Mouse (Mus musculus): ENCODE measurements at regions not wholly inside any gene's neighbourhood (a gene's known extent, or its start where the extent isn't known, plus 50 kb on each side); places are given as distances from the start of the nearest gene placed in this dataset.

DNA sequence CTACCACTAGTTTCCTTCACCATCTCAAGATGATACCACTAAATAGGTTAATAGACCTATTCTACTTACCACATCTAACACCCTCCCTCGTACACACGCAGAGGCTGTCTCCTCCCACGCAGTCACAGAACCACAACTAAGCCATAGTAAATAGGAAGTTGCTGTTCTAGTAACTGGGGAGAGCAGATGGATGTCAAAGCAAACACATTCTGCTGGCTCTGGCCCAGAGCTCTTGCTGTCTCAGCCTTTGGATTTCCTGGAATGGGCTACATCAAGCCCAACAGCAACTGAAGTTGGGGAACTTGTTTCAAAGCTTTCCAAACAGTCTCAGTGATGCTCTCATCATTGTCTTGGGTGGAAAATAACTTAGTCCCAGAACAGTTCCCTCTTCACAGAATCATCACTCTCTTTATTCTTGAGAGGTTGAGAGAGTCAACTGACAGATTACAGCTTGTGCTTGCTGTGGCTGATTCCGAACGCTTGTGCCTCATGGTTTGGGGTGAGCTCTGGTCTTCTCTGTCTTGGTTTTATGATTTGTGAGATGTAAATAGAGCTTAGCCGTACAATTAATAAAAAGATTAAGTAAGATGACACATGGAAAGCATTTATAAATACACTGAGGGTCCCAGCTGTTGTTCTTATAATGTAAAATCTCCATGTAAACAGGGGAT, 538.5 kb upstream of the Klf4 start:
- DNase-seq (ENCODE audit: low read depth, low spot score), result no peak

- DNase-seq (ENCODE audit: low read depth, low spot score), result no peak
Observed at GRCm38 (mm10) chr4:56068859-56069258, 536.6 kb upstream of the Klf4 start.

DNA sequence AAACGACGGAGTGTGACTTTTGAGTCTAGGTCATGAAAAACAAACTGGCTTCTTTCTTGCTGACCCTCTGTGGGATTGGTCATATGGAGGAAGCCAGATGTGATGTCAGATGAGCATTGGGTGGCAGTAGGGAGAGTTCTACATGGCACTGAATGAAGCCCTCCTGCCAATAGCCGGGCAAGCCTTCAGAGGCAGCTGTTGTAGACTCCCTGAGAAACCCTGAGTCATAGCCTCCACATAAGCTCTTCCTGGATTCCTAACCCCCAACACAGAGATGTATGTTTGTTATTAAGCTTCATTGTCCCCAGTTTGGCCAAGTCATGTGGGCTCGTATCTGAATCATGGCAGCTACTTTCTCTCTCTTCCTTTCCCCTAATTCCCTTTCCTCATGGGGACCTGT, 532.4 kb upstream of the Klf4 start:
- DNase-seq (ENCODE audit: low read depth, low spot score), result no peak

DNA sequence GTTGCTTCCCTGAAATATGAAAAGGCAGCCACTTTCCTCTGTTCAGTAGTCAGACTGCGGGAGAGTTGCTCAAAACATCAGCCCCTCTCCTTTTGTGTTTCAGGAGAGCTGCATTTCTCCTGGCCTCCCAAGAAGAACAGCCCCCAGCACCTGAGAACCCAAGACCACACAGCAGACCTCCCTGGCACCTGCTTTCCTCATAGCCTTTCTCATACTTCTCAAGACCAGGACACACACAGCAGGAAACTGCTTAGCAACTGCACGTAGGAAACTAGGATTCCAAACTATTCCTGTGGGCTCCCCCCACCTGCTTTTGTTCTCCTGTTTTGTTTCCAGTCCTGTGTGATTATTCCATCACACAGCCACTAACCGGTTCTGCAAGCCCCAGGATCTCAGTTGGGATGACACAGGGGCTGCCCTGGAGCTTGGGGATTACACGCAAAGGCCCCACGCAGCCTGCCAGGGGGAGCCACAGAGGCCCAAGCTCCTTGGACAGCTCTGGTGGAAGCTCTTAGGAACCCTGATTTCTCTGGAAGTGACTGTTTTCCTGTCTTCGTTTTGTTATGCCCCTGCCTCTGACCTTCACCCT, 519.6 kb upstream of the Klf4 start:
- DNase-seq (ENCODE audit: low read depth, low spot score), result no peak

GRCm38 (mm10) chr4:56039327-56039726, 507.1 kb upstream of the Klf4 start:
- DNase-seq (ENCODE audit: low read depth, low spot score), result no peak

DNA sequence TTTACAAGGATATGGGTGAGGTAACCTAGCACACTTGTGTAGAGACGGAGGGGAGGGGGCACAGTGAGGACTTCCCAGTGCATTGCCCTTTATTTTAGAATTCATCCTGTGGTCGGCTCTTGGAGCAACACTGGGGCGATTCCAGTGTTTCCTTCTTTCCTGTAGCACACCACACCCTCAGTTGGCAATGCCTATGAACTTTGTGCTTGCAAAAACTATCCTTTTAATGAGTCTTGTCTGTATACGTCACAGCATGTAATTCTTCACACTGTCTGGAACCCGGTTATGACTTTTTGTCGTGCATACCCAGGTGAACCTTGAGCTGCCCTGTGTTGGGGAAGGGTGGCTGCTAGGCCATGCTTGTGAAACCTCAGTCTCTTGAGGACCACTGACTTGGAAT, 504.1 kb upstream of the Klf4 start:
- DNase-seq (ENCODE audit: low read depth, low spot score), result no peak

DNA sequence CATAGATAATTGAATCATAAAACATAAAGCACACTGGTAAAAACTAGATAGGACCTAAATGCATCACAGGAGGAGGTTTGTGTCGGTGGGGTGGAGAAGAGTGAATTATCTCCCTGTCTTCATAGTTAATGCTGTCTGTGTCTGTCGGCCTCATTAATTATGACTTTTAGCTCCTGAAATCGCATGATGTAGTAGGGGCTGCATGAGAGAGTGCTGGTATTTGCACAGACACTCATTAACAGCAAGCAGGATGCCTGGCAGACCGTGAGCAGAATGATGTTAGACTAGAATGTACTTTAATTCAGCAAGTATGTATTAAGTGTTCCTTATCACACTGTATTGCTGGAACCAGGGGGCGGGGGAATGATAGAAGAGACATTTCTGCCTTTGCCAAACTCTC, 503.3 kb upstream of the Klf4 start:
- DNase-seq (ENCODE audit: low read depth, low spot score), result no peak

GRCm38 (mm10) chr4:56028441-56028840, 496.2 kb upstream of the Klf4 start:
- DNase-seq (ENCODE audit: low read depth, low spot score), result no peak

- no peak for DNase-seq (ENCODE audit: low read depth, low spot score)
Observed at GRCm38 (mm10) chr4:56027258-56027657, 495.0 kb upstream of the Klf4 start.

DNA sequence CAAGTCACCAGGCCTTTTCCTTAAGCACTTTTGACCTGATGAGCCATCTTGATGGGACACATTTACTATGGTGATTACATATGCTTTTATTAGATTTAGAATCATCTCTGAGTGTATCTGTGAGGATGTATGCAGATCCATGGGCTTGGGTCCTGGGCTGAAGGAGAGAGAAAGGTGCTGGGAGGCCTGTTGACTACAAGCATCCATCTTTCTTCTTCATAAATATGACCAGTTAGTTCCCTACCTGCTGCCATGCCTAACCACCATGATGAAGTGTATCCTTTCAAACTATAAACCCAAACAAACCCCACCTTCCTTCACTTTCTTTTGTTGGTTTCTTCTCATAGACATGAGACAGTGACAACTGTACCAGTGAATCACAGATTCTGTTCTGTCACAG, 492.2 kb upstream of the Klf4 start:
- DNase-seq (ENCODE audit: low read depth, low spot score), result no peak

DNA sequence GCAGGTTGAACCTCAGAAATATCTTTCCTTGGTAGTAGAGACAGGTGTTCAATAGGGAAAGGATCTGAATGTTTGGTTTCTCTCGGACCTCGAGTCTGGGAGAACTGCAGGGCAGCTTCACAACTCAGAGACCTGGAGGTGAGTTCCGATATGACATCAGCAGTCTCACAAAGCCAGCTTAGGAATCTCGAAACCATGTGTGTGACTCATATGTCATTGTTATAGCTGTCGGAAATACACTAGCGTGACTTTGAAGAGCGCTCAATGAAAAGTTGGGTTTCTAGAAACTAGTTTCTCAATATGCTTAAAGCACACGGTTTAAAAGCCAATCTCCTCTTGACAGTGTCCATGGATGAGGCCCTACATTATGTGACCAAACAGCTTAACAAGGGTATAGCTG, 485.9 kb upstream of the Klf4 start:
- no peak for DNase-seq (ENCODE audit: low read depth, low spot score)

GRCm38 (mm10) chr4:56015481-56015880, 483.2 kb upstream of the Klf4 start:
- no peak for DNase-seq (ENCODE audit: low read depth, low spot score)

- DNase-seq (ENCODE audit: low read depth, low spot score), result no peak
Observed at GRCm38 (mm10) chr4:56008287-56008686, 476.0 kb upstream of the Klf4 start.

DNA sequence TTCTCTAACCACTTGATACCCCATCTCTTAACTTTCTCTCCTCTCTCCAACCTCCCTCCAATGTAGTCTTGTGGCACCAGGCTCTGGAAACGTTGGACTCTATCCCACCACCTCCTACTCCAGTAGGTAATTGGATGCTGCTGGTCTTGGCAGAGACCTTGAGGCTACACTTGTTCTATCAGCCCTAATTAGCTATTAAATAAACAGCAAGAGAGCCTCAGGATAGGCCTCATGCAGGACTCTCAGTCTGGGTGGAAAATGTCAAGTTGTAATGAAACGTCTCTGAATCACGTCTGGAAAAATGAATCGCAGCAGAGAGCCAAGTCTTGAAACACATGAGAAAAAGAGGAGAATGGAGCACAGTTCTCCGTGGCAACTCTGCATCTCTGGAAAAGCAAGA, 472.0 kb upstream of the Klf4 start:
- no peak for DNase-seq (ENCODE audit: low read depth, low spot score)

DNA sequence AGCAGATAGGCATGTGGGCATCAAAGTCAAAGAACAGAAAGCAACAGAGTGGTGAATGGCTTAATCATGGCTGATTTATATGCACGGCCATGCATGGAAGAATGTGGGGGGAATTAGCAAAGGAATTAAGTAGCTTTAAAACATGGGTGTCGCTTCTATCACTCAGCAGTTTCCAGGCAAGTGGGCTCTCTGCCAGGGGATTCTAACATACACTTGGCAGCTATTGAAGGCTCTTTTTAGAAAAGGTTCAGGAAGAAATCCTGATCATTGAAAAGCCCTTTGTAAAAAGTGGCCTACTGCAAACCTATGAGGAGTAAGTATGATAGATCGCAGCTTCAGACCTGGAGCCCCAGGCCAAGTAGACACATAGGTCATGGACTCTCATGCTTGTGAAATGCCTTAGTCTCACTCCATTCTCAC, 469.1 kb upstream of the Klf4 start:
- DNase-seq (ENCODE audit: low read depth, low spot score), result no peak

DNA sequence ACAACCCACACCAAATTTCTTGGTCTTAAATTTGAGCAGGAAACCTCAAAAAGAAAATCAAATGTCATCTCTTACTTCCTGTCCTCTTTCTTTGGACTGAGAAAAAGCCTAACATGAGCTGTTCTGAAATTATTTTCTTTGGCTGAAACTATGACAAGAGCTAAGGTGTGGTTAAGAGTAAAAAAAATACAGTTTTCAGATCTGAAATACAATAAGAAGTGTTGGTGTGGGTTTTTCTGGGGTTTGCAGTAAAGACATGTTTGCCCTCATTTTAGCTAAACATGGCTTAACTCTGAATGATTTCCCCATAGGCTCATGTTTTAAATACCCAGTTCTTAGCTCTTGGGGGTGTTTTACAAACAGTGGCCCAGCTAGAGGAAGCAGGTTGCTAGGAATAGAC, 451.8 kb upstream of the Klf4 start:
- no peak for DNase-seq (ENCODE audit: low read depth, low spot score)

DNA sequence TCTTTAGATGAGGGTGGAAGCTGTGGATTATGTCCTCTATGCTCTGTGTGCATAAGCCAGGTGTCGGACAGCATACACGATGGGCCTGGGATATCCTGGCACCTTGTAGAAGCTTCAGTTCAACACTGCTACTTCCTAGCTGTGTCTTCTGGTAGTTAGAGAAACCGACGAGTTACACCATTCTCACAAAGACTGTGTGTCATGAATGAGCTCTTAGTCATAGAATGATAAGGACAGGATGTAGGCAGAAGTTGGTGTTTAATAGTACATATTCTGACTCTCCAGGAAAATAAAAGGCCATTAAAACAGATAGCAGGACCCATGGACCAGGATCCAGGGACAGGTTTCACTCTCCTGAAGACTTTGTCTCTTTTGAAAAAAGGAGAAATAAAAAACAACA, 446.3 kb upstream of the Klf4 start:
- DNase-seq (ENCODE audit: low read depth, low spot score), result no peak

DNA sequence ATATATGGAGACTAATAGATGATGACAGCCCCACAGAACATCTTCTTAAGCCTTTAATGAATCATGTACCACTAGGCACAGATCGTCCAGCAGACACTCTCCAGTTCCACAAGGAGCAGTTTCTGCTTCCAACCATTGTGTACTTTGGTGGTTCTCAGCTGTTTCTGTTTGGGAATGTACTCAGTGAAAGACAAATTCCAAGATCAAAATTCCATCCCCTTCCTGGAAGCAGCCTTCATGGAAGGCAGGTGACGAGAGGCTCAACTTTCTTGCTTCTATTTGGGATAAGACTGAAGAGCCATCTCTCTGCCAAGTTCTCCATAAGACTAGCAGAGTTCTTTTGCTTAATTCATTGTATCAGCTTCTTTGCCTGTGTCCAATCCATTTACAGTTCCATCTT, 444.0 kb upstream of the Klf4 start:
- DNase-seq (ENCODE audit: low read depth, low spot score), result no peak

DNA sequence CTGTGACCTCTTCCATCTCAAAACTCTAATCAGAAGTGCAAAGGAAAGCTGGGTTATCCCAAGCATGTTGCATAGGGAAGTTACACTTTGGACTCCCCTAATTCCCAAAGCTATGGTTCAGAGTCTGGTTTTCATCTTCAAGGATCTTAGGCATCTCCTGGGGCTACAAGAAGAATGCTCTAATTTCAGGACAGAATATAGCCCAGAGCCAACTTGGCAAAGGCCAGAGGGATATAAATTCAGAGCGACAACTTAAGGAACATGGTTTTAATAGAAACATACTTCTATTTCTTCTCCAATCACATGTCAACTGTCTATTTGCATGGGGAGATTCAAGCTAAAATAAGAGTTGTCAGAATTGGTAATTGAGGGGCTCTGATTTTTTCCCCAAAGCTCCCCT, 441.4 kb upstream of the Klf4 start:
- no peak for DNase-seq (ENCODE audit: low read depth, low spot score)

DNA sequence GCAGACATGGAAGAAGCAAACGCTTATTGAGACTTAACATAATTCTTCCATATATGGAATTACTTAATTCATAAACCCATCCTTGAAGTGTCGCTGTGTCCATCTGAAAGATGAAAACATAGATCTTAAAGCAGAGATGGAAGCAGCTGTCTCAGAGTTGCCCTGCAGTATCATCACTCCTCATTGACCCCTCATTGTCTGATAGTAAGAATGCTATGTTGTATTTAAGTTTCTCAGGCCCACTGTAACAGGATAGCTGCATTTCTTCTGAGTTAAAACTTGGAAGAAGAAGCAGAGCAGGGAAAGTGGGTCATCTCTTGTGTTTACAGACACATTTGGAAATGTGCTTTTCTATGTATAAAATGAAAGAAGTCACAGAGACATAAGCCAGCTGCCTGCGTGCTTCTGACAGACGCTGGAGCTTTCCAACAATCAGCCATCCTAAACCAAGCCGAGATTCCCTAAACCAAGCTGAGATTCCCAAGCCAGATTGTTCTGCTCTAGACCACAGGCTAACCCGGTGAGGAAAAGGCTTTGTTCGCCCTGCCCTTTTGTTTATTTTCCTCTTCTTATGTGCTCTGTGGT, 440.1 kb upstream of the Klf4 start:
- no peak for DNase-seq (ENCODE audit: low read depth, low spot score)

DNA sequence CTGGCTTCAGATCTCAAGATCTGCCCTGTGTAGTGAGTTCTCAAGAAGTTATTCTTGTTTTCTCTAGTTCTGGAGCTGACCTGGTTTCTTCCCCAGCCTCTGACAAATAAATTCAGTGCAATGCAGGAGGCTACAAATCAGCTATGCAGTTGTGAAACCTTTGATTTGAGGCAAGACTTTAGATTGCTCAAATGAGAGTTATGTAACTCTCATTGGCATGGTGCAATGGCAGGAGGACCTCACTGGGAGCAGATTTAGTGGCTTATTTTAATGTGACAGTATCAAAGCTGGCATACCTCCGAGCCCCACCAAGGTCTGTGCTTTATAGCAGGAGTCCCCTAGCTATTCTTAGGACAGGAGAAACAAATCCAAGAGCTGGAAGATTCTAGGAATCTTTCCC, 427.8 kb upstream of the Klf4 start:
- no peak for DNase-seq (ENCODE audit: low read depth, low spot score)

DNA sequence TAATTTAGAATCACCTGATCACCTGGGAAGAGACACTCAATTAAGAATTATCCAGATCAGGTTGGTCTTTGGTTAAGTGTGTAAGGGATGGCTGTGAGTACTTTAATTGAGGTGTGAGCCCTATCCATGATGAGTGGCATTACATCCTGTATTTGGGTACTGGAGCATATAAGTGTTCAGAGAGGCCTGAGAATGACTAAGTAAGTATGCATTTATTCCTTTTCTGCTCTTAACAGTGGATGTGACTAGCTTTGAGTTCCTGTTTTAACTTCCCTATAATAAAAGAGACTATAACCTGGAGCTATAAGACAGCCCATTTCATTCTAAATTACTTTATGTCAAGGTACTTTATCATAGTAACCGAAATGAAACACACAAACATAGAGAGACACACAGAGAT, 421.4 kb upstream of the Klf4 start:
- DNase-seq (ENCODE audit: low read depth, low spot score), result no peak

GRCm38 (mm10) chr4:55952220-55952619, 420.0 kb upstream of the Klf4 start:
- no peak for DNase-seq (ENCODE audit: low read depth, low spot score)

DNA sequence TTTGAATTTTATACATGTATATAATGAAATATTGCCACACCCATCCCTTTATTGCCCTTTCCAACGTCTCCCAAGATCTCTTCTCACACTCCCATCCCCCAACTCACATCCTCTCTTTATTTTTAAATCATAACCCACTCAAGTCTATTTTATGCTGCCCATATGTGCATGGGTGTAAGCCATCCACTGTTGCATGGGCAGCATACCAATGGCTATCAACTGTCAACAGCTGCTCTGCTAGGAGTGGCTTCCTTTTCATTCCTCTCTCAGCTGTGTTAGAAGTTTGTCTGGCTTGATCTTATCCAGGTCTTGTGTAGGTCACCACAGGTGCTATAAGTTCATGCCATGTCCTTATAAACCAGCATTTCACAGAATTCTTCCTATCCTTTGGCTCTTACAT, 409.2 kb upstream of the Klf4 start:
- no peak for DNase-seq (ENCODE audit: low read depth, low spot score)
